Mouse (Mus musculus) right cerebral cortex, postnatal 36 days (tissue): ENCODE measurements around the gene Gab1.

Experiments used
- DNase-seq, 2 experiments: peaks; one replicate each; pipeline ENCODE4 v3.0.0; 2022; ENCODE audit warnings: low spot score in 2 of 2, mixed read lengths in 1 of 2

Gab1 gene

GRCm38 (mm10) chr8:80880196-80881106, at the start of gene Gab1:
TSS of gene Gab1 (minus strand) at chr8:80880519.
- peak; percentile 70 to 78 for DNase-seq

- DNase-seq = no peak
Measured at GRCm38 (mm10) chr8:80928770-80929169, 48.5 kb upstream of the Gab1 start.

DNA sequence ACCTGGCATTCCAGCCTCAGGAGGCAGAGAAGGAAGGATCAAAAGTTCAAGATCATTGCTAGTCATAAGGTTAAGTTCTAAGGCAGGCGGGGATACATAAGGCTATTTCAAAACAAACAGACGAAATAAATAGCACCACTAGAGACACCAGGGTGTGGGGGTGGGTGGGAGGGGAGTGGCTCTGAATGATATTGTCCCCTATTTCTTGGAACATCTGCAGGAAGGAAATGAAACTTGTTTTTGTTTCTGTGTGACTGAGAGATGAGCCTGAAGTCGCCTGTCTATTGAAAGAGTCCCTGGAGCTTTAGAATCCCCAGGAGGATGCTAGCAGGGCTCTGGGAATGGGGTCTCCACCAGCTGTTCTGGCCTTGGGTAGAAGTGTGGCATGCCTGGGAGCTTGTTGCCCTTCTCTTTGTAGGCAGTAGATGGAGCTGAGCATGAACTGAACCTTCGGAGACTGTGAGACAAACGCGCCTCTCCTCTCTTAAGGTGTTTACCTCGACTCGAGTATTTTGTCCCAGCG, 43.5 kb upstream of the Gab1 start:
- DNase-seq = no peak

DNA sequence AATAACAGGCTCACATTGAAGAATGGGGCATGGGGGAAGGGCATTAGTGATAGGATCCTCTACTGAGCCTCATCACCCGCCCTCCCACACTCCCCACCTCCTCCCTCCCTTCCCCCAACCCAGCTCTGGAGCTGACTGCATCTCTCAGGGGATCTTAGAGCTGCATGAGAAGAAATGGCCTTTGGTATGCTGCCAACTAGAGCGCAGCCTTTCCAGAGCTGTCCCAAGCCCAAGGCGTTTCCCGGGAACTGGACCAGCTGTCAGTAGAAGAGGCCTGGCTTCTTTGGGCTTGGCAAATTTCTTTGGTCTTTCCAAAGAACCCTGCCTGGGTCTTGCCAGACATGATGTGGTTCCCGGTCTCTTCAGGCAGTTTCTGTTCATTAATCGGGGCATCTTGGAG, 42.3 kb upstream of the Gab1 start:
- peak; percentile 22 to 25 for DNase-seq

- no peak for DNase-seq
Measured at GRCm38 (mm10) chr8:80919130-80919529, 38.8 kb upstream of the Gab1 start.

- DNase-seq = no peak
Measured at GRCm38 (mm10) chr8:80918531-80918930, 38.2 kb upstream of the Gab1 start.

GRCm38 (mm10) chr8:80916463-80917235, 36.3 kb upstream of the Gab1 start:
- no peak for DNase-seq

DNA sequence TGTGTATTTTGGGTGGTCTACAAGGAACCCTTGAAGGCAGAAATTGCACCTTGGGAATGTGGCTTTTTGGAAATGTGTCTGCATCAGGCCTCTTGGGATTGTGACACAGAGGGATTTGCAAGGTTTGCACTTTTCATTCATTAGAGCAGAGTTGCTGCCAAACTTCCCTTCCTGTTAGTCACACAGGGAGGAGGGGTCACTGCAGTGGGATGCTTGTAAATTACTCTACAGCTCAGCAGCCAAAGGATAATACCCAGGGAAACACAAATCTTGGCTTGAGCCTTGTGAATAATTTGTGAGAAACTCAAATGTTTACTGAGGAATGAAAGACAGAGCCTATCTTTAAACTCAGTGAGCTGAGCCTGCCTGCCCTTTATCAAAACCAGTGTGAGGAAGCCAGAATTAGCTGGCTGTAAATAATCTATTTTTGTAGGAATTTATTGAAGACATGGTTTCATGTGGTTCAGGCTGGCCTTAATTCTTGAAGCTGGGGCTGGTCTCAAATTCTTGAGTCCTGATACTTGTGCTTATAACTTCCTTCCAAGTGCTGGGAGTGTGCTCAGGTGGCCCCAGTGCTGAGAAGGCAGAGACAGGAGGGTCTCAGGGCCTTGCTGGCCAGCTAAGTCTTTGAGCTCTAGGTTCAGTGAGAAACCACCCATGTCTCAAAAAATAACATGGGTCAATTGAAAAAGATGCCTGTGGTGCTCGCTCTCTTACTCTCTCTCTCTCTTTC, 32.9 kb upstream of the Gab1 start:
- DNase-seq = no peak

GRCm38 (mm10) chr8:80911400-80911799, 31.1 kb upstream of the Gab1 start:
- no peak for DNase-seq

GRCm38 (mm10) chr8:80908262-80908907, 28.1 kb upstream of the Gab1 start:
- DNase-seq = no peak

GRCm38 (mm10) chr8:80902354-80902753, 22.0 kb upstream of the Gab1 start:
- DNase-seq = no peak

- no peak for DNase-seq
Measured at GRCm38 (mm10) chr8:80899364-80899763, 19.0 kb upstream of the Gab1 start.

GRCm38 (mm10) chr8:80896026-80896425, 15.7 kb upstream of the Gab1 start:
- DNase-seq = no peak

DNA sequence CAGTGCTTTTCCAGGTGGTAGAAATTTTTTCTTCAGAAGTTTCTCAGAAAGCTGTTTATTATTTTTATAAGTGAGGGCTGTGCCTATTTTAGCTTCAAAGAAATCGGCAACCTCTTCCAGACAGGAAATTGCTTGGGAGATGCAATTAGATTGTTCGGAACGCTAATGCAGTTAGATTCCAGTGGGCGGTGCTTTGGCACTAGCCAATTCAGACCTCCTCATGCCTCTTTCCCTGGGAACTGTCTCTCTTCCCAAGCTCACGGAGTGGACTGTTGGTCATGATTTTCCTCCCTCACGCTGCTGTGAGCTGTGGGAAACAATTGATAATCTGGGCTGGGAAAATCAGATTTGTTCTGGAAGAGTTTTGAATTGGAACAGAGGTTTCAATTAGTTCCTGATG, 15.1 kb upstream of the Gab1 start:
- no peak for DNase-seq

DNA sequence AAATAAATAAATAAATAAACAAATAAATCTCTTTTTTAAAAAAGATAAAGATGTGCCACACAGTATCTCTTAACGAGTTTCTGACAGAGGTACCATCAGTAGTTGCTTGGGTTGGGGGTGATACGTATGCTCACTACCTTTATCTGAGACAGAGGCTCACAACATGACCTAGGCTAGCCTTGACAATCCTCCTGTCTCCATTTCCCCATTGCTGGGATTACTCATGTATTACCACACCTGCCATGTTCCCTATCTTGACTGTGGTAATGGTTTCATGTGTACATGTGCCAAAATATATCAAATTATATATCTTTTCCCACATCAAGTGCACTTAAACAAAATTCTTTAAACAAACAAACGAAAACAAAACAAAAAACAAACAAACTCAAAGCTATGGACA, 14.2 kb upstream of the Gab1 start:
- no peak for DNase-seq

- DNase-seq = no peak
Measured at GRCm38 (mm10) chr8:80879426-80880195, 708 bp downstream of the Gab1 start.

- peak in 1 of 2 experiments; percentile 13 for DNase-seq
Measured at GRCm38 (mm10) chr8:80878801-80879425, 1.4 kb downstream of the Gab1 start.

DNA sequence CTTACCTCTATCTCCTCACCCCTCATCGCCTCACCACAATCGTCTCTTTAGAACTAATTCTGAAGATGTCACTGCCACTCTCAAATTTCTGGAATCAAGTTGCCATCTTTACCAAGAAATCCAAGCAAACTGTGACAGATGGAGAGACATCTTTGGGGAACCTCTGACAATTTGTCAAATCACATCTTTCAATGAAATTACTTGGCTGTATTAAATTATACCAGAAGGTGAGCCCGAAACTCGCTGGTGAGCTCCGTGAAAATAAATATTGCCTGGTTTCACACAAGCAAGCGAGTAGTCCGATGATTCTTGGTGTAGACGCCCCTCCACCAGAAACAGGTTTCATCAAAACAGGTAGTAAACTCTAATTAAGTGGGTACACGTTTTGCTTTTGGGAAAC, 2.2 kb downstream of the Gab1 start:
- DNase-seq = no peak

DNA sequence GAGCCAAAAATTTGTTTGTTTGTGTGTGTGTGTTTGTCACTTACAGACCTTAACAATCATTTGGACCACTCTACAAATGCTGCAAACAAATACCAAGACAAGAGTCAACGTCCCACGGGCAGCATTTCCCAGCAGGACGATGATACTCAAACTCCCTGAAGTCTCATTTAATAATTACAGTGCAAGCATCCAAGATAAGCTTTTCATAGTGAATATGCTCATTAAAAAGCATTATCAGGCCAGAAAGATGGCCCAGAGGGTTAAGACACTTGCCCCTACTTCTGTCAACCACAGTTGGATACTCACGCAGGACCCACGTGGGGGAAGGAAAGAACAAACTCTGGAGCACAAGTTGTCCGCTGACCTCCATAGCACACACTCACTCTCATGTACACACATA, 4.8 kb downstream of the Gab1 start:
- DNase-seq = no peak
